Mouse (Mus musculus): ENCODE results near the gene Adcy9. TPM values are rescaled to one million over a fixed set of nuclear protein-coding genes. Genes with fewer than 3 reads are reported as not detected.
A peak's percentile ranks its signal among the peaks of the same experiment; 100 is the strongest.

Adcy9 gene
- polyA plus RNA-seq, 1 experiment, result 10.1 TPM

DNA sequence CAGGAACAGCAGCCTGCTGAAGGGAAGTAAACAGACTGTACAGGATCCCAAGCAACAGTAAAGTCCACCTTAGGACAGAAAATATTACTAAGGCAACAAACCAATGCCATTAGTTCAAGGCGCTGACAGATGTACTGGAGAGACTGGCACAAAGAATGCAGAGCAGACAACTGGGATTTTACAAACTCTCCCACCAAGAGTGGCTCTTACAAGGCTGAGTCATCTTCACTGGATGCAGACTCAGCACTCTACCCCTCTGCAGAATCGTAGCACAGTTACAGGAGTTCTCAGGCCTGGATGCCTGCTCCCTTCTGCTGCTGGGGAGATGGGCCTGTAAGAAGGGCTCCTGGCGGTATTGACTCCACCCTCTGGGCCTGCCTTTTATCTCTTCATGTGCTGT, 99.4 kb downstream of the Adcy9 start:
- DNase-seq (ENCODE audit: low spot score), result no peak

DNA sequence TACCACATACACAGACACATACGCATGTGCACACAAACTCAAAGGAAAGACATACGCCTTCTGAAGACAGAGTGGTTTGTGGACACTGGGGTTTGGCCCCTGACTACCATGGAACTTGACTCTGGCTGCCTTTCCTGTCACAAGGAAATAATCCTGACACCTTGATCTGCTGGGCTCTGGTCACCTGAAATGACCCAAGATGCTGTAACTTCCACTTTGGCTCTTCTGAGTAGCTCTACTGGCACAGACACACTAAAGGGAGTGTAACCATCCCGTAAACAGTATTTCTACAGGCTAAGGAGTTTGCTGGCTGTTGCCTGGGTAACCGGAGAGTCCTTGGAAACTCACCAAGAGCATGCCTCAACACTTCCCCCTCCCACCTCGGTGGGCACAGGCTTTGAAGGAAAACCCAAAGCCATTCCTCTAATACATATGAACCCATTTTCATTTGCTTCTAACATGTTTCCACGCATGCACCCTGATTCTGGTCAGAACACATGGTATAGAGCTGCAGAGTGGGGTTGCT, 102.2 kb downstream of the Adcy9 start:
- no peak for DNase-seq (ENCODE audit: low spot score)

DNA sequence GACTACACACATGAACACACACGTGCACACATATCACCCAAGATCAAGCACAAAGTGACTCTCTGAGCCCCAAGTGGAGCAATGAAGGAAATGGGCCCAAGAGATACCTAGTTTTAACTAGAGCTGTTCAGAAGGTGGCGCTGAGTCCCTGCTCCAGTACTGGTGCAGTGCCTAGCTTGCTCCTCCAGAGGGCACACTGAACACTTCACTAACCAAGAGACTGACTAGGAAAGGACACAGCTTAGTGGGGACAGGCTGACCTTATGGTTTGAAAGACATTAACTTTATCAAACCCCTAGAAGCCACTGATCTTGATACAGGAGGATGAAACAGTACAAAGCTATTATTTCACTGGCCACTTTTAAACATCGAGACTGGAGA, 104.2 kb downstream of the Adcy9 start:
- DNase-seq (ENCODE audit: low spot score), result peak; percentile 39

DNA sequence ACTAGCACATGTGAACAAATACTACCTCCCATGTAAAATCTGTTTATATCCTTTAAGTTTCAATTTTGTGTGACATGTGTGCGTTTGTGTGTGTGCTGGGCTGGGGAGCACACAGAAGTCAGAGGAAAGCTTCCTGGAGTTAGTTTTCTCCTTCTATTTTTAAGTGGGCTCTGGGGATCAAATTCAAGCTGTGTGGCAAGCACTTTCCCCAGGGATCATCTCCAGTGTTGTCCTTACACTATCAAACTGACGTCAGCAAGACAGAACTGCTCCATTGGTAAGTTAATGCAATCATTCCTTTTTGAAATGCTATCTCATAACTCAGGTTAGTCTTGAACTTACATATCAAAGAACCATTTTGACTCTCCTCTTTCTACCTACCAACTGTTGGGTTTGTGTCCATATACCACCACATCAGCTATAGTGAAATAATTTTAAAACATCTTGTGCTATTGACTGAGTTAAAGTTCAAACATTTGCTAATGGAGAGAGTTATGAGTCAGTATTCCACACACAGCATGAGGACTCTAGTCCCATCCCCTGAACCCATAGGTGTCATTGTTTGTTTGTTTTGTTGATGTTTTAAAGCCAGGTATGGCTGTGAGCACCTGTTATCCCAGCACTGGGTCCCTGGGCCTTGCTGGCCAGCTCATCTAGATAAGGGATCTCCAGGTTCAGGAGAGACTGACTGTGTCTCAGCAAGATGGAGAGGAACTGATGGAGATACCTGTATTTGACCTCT, 104.8 kb downstream of the Adcy9 start:
- no peak for DNase-seq (ENCODE audit: low spot score)

DNA sequence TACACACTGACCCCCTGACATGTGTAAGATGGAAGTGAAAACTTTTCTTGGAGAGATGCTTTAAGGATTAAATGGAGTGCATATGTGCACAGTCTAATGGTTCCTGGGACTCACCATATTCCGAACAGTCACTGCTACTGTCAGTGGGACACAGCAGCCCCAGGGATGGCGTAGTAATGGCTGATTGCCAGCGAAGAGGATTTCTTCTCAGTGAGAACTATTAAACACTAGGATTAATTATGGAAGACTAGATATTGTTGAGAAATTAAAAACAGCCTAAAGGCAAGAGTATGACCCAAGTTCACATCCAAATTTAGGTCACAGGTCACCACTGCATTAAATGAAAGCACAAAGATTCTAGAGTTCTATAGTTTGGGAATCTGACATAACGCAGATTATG, 105.4 kb downstream of the Adcy9 start:
- DNase-seq (ENCODE audit: low spot score), result no peak

DNA sequence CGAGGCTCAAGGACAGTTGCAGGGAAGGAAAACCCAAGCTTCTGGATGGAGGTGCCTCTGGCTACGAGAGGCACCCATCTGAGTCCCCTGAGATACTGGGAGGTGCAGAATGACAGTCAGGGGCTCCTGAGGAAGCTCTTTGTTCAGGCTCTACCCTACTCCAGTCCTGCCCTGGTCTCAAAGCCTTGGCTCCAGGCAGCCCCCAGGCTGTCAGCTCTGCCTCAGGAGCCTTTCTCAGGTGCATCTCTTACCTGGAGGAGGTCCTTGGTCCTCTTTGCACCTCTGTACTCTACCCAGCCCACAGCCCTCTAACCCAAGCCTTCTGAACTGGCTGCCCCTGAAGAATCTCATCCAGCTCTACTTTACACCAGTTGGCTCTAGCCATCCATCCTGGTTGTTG, 108.3 kb downstream of the Adcy9 start:
- no peak for DNase-seq (ENCODE audit: low spot score)

DNA sequence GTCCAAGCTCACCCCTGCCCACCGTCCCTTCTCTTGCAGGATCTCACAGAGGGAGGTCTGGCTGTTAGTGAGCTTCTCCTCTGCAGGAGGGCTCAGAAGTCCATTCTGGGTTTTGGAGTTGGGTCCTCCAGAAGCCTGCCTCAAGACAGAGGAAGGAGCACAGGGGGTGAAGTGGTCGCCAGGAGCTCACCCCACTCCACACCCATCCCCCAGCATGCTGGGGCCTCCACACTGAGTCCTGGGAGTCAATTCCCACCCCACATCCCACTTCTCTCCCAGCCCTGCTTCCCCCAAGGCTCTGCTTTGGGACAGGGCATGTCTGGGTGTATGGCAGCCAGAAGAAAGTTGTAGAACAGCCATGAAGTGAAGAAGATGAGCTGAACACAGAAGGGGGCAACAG, 108.7 kb downstream of the Adcy9 start:
- no peak for DNase-seq (ENCODE audit: low spot score)

DNA sequence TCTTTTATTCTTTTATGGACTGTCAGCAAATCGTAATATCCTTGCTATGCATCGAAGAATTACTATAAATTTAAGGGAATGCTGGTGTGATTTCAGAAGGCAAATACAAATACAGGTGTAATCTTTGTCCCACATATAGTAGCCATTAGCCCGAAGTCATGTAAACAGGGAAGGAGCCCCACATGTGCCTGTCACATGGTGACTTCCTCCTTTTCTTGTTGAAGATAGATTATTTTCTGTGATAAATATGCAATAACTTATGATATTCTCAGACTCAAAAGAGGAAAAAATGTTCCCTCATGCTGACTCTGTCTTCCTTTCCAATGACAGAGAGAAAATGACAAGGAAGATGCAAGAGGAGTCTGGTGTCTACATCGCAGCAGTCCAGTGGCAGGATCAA, 112.5 kb downstream of the Adcy9 start:
- DNase-seq (ENCODE audit: low spot score), result no peak

DNA sequence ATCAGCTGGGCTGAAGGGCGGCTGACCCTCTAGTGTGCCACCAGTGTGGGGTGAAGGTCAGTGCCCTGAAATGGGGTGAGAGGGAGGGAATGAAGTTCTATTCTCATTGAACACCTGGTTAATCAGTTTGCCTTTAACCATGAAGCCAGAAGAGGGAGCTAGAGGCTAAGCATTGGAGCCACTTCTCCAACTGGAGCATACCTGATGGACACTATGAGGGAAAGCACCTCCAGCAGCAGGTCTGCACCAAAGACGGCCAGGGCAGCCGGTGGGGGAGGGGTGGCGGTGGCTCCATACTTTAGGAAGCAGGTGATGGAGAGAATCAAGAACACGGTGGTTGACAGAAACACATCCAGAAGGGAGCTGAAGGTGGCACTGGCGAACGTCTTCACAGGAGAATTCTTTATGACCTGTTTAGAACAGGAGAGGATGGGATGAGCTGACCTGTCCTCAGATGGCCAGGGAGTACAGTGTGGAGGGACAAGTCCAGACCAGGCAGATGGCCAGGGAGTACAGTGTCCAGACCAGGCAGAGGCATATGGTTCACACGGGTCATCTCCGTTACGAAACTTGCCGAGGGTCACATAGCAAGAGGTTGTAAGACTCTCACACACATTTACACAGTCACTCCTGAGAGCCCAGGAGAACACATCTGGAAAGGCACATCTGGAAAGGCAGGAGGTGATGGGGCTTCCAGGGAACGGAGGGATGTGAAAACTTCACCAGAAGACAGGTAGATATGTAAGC, 115.9 kb downstream of the Adcy9 start:
- DNase-seq (ENCODE audit: low spot score), result no peak

DNA sequence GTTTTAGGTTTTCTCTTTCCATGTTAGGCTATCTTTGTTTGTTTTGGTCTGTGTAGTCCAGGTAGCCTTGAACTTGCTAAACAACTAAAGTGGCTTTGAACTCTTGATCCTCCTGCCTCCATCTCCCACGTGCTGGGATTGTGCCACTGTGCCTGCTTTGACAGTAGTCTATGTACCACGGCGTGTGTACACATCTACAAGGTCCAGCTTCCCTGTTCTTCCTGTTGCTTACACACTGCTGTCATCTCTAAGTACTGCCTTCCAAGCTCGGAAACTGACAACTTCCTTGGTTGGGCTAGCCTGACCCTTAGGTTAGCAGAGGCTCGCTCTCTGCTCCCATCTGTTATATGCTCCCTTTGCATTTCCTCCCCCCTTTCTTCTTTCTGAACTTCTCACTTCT, 116.7 kb downstream of the Adcy9 start:
- DNase-seq (ENCODE audit: low spot score), result no peak

DNA sequence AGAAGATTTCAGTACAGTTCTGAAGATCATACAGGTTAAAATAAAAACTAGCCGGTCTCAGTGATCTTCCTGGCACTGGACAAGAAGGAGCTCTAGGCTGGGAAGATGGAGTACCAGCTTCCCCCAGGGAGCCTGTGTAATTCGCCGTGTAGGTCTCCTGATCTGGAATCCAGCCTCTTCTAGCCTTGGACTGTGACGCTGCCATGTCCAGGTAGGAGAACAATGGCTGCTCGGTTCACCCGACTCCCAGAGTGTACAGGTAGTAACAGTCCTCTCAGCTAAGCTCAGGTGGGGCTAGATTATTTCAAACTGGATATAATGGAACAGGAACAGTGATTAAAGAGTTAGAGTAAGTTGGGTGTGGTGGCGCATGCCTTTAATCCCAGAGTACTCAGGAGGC, 120.0 kb downstream of the Adcy9 start:
- no peak for DNase-seq (ENCODE audit: low spot score)

DNA sequence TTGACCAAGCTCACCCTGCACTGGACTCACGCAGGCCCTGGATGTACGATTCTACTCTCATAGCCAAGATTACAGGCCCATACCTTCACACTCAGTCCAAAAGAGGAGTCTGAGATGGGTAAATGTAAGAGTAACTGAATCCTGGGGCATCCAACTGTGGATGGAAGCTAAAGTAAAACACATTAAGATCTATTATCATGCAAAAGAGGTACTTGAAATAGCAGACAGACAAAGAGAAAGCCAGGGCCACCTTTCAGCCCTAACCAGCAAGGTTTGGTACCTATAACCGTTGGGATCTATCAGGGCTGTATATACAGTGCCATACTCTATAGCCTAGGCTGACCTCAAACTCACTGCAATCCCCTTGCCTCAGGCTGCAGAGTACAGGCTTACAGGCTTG, 127.0 kb downstream of the Adcy9 start:
- no peak for DNase-seq (ENCODE audit: low spot score)

DNA sequence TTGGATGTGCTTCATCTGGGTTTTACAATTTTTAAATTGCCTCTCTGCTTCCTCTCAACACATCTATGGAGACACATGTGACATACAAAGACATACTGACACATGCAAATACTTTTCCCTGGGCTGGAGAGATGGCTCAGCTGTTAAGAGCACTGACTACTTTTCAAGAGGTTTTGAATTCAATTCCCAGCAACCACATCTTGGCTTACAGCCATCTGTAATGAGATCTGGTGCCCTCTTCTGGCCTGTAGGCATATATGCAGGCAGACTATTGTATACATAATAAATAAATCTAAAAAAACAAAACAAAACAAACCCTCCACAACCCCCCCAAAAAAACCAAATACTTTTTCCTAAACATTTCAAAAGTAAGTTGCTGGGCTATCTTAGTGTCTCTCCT, 130.8 kb downstream of the Adcy9 start:
- no peak for DNase-seq (ENCODE audit: low spot score)

DNA sequence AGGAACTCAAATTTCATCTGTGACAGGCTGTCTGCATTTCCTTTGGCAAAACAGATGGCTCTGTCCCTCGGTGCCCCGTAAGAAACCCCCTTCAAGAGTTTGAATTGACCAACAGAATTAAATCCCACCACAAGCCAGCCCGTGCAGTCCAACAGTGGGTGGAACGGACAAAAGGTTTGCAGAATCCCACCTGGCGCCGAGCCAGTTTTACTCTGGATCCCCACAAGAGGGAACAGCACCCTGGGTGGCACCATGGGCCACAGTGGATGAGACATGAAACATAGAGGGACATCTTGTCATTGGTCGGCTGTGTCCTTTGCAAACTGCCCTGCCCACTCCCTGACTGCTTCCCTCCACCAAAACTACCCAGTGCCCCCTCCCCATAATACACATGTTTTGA, 133.7 kb downstream of the Adcy9 start:
- DNase-seq (ENCODE audit: low spot score), result no peak

DNA sequence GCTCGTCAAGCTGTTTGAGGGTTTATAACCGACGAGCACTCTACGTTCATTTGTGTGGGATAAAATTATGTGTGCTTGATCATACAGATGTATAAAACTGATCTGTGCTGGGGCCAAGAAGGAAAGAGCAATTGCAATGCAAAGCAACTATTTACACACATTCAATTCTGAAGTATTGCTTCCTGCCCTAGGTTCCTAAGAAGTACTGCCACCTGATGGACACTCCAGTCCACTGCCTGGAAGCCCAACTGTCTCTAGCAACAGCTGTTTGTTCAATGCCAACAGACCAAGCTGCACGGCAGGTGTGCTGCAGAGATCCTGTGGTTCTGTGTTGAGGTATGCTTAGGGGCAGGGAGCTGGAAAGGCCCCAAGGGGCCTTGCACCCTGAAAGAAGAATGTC, 135.0 kb downstream of the Adcy9 start:
- no peak for DNase-seq (ENCODE audit: low spot score)

DNA sequence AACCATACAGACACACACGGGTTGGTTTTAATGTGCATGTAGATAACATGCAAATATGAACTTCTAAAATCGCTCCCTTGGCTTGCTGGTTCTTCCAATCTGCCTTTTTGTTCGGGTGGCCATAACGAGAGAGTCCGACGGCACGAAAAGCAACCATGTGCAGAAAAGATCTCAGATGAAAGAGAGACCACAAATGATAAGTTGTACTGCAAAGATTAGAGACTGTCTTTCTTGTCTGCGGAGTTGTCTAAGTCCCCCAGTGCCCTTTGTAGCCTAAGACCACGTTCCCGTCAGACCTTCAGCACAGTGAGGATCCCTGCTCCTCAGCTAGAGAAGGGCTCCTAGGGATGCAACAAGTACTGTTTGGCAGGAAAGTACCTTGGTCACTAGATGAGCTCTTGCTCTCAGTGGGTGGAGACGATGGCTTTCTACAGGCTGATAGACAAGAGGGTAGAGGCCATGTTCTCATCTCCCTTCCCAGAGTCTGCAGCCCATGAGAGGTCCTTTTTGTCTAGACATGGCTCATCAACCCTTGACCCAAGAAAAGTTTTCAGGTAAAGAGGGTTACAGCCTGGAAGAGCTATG, 136.9 kb downstream of the Adcy9 start:
- no peak for DNase-seq (ENCODE audit: low spot score)

DNA sequence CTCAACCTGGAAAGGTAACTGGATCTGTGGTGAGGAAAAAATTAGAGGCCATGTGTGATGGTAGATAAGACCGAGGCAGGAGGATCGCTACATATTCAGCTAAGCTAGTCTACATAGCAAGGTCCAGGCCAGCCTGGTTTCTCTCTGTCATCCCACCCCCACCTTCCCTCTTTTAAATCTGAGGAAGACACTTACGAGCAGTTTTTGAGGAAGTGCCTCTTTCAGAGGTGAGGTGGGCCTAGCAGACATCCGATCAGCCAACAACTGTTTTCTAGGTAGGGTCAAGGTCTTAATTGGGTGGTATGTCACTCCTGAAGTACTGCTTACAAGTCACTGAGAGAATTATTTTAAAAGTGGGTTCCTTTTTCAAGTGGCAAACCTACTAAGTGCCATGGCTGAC, 138.8 kb downstream of the Adcy9 start:
- no peak for DNase-seq (ENCODE audit: low spot score)

DNA sequence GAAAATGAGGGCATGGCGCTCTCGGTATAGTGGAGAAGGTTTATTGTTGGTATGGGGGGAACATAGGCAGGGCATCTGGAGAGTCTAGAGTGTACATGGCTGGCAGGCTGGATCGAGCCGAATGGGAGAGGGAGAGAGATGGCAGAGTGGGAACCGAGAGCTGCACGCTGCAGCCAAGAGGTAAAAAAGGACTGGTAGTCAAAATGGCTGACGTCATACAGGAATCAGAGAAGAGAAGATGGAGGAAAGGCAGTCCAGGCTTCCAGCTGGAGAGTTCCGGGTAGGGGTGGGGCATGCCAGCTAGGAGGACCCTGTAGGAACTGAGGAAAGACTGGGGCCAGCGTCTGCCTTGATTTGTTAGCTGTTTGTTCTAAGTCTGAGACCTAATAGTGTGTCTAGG, 139.3 kb downstream of the Adcy9 start:
- no peak for DNase-seq (ENCODE audit: low spot score)

DNA sequence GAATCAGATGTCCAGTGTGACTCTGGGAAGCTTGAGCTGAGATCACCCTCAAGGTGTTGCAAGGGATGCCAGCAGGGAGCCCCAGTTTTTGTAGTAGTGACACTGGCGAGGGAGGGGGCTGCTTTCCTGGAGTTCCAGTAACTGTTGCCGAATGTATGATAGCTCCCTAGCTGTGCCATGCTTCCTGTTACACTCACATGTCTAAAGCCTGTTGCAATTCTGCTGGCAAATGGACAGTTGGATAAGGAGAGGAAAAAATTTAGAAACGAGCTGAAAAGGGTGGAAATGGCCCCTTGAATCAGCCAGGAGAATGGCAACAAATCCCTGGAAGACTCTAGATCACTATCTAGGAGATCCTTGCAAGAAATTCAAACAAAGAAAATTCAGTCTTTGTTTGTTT, 140.7 kb downstream of the Adcy9 start:
- DNase-seq (ENCODE audit: low spot score), result no peak

DNA sequence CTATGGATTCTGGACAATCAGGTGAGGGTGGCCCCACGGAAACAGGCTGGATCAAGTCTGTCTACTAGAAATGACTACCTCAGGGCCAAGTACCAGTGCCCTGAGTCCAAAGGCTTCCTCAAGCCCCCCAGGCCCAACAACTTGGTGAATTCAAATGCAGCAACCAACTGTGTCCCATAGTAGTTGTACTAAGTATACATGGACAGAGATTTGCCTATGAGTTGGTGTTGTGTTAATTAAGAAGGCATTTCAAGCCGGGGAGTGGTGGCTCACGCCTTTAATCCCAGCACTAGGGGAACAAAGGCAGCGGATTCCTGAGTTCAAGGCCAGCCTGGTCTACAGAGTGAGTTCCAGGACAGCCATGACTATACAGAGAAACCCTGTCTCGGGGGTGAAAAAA, 143.7 kb downstream of the Adcy9 start:
- no peak for DNase-seq (ENCODE audit: low spot score)

DNA sequence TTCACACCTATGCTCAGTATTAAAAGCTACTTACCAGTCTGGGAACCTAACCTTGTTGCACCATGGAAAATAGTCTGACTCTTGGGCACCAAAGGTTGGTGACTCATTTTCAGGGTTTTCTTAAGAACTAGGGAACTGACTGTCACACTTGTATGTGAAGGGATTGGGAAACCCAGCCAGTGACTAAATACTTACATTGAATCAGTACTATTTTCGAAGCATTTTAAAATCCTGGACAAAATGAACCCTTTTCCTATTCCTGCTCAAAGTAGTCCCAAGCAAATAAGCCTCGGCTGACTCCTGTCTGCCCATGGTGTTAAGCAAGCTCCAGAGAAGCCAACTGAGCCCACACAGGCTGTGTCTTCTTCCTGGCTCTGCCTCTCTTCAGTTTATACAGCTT, 144.1 kb downstream of the Adcy9 start:
- DNase-seq (ENCODE audit: low spot score), result no peak

DNA sequence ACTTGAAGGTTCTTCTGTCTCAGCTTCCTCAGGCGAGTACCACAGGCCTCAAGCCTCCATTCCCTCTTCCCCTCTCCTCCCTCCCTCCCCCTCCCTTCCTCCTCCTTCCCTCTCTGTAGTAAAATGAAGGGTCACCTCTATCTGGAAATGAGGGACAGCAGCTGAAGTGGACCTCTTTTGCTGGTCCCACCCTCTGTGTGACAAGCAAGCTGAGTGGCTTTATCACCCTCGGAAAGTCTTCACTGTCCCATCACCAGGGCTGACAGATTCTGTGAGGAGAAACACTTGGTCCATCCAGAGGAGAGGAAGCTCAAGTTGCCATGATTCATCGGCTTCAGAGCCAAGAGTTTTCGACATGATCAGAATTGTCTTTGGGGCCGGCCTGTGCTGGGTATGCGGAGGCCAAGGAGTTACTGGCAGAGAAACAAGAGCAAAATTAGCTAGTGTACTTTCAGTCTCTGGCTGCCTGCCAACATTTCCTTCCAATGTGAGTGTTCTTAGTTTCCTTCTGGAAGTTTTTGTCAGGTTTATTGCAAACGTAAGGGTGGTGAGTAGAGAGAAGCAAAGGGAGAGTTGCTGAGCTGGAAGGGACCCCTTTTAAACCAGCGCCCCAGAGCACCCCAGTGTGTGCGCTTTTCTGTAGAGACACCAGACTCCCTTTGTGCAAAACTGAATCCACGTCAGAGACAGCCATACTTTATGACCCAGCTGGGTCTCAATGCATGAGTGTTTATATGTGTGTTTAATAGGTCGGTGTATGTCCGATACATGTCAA, 146.4 kb downstream of the Adcy9 start:
- DNase-seq (ENCODE audit: low spot score), result no peak
